Mouse (Mus musculus): ENCODE results near the gene Nudt19. TPM values are rescaled to one million over a fixed set of nuclear protein-coding genes. Genes with fewer than 3 reads are reported as not detected.
"Not testable (repeated sequence)": the region's sequence is repeated elsewhere in the genome, so short reads cannot be mapped to it uniquely, and the experiment has no call there.

Nudt19 gene
- polyA plus RNA-seq, 1 experiment from 2014 or later: 42.1 TPM

DNA sequence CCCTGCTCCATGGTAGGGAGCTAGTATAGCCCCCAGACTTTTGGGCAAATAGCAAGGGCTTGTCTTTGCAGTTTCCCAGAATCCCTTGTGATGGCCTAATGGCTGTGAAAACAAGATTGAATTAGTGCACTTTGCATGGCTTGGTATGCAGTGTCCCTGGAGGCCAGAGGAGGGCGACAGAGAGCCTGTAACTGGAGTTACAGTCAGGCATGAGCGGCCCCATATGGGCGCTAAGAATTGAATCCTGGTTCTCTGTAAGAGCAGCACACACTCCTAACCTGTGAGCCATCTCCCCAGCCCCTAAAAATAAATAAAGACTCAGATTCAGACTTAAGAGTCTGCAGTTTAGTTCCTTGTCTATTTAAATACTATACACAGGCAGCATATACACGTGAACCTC, 23.7 kb upstream of the Nudt19 start:
- Histone ChIP-seq H3K27ac (ENCODE audit: low read length) (no peak overlapping the region), H3K4me2 (ENCODE audit: low read depth, low read length) (no peak overlapping the region), H3K27me3 (ENCODE audit: control insufficient read depth, insufficient read depth, low read depth, low read length) (peaks cover 24% of the 10 kb centered on the region), H3K9ac (ENCODE audit: low read length) (no peak overlapping the region), H3K4me3 (ENCODE audit: low read length) (no peak overlapping the region), H3K4me1 (replicated peaks; ENCODE audit: control insufficient read depth, insufficient read depth, low read length) (peaks cover 4% of the 10 kb centered on the region; the same call in 1 of the 2 replicates), H3K9me3 (ENCODE audit: control insufficient read depth, low read length) (no peaks in the 10 kb centered on the region), H3K36me3 (ENCODE audit: control insufficient read depth, insufficient read depth, low read length) (no peaks in the 10 kb centered on the region)
- 43% methylated on average over 4 of the region's 4 CpGs for WGBS
- ATAC-seq (ENCODE audit: low read depth): no peak

DNA sequence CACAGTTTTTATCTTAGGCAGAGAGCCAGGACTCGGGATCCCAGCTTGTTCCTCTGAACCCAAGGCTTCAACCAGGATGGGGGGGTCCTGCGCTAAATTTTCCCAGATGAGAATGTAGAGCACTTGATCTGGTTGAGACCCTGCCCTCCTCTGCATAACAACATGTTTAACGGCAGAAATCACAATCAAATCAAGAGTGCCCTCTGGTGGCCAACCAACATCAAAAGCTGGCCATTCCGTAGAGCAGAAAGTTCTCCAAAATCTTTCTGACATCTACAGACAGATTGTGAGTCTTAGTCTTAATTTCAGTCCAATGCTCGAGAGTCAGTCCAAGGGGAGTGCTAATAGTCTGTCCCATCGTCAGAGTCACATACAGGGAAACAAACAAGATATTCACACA, 14.8 kb upstream of the Nudt19 start:
- H3K4me2 ChIP-seq (ENCODE audit: low read depth, low read length); H3K36me3 ChIP-seq (ENCODE audit: control insufficient read depth, insufficient read depth, low read length); H3K9me3 ChIP-seq (ENCODE audit: control insufficient read depth, low read length); ATAC-seq (ENCODE audit: low read depth); H3K4me3 ChIP-seq (ENCODE audit: low read length); H3K4me1 ChIP-seq (replicated peaks; ENCODE audit: control insufficient read depth, insufficient read depth, low read length); H3K9ac ChIP-seq (ENCODE audit: low read length); H3K27me3 ChIP-seq (ENCODE audit: control insufficient read depth, insufficient read depth, low read depth, low read length); H3K27ac ChIP-seq (ENCODE audit: low read length): not testable (repeated sequence)
- 24% methylated on average over 6 of the region's 6 CpGs for WGBS

DNA sequence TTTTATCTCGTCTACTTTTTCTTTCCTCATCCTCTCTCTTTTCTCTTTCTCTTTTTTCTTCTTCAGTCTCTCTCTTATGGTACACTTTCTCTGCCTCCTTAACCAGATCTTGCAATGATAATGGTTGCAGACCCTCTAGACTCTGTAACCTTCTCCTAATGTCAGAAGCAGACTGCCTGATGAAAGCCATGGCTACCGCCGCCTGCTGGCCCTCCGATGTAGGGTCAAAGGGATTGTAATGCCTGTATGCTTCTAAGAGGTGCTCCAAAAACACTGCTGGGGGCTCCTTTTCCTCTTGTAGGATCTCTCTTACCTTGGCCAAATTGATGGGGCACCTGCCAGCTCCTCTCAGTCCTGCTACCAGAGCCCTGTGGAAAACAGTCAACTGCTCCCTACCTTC, 13.6 kb upstream of the Nudt19 start:
- not testable (repeated sequence) for H3K27me3 ChIP-seq (ENCODE audit: control insufficient read depth, insufficient read depth, low read depth, low read length); H3K4me1 ChIP-seq (replicated peaks; ENCODE audit: control insufficient read depth, insufficient read depth, low read length); H3K36me3 ChIP-seq (ENCODE audit: control insufficient read depth, insufficient read depth, low read length)

DNA sequence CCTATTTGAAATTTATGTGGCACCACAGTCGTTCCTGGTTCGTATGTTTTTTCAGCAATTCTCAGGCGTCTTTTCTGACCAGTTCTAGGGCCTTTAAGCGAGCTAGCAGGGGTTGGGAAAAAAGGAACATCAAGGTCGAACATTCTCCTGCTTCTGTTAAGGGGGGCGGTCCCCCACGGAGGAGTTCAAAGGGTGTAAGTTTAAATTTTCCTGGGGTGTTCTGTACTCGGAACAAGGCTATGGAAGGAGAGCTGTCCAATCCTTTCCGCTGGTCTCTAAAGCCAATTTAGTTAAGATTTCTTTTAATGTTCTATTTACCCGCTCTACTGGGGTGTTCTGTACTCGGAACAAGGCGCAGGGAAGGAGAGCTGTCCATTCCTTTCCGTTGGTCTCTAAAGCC, 9.9 kb upstream of the Nudt19 start:
- 70% methylated on average over 13 of the region's 13 CpGs for WGBS
- not testable (repeated sequence) for ATAC-seq (ENCODE audit: low read depth); H3K4me3 ChIP-seq (ENCODE audit: low read length); H3K36me3 ChIP-seq (ENCODE audit: control insufficient read depth, insufficient read depth, low read length); H3K9ac ChIP-seq (ENCODE audit: low read length); H3K27ac ChIP-seq (ENCODE audit: low read length); H3K4me2 ChIP-seq (ENCODE audit: low read depth, low read length); H3K27me3 ChIP-seq (ENCODE audit: control insufficient read depth, insufficient read depth, low read depth, low read length); H3K9me3 ChIP-seq (ENCODE audit: control insufficient read depth, low read length); H3K4me1 ChIP-seq (replicated peaks; ENCODE audit: control insufficient read depth, insufficient read depth, low read length)

More for the DNA sequence above, 13.6 kb upstream of the Nudt19 start:
- H3K9ac ChIP-seq (ENCODE audit: low read length); H3K4me2 ChIP-seq (ENCODE audit: low read depth, low read length); H3K4me3 ChIP-seq (ENCODE audit: low read length); H3K9me3 ChIP-seq (ENCODE audit: control insufficient read depth, low read length); H3K27ac ChIP-seq (ENCODE audit: low read length); ATAC-seq (ENCODE audit: low read depth): not testable (repeated sequence)
- WGBS: 89% methylated on average over 4 of the region's 4 CpGs

DNA sequence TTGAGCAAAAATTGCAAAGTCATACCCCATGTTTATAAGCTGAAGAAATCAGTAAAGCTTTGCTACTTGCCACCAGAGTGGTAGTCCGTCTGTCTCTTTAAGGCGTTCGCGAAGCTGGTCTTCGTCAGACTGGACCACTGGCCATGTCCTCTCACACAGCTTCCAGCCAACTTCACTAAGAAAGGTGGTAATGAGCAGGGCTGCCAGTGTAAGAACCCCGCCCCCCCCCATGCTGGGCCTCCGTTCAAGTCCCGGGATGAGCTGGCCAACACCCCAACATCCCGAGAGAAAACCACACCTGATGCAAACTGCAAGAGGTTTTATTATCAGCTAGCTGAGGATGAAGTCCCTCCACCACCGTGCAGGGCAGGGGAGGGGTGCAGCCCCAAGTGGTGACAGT, 8.8 kb upstream of the Nudt19 start:
- 73% methylated on average over 10 of the region's 10 CpGs for WGBS
- H3K36me3 ChIP-seq (ENCODE audit: control insufficient read depth, insufficient read depth, low read length); H3K9me3 ChIP-seq (ENCODE audit: control insufficient read depth, low read length); ATAC-seq (ENCODE audit: low read depth); H3K27me3 ChIP-seq (ENCODE audit: control insufficient read depth, insufficient read depth, low read depth, low read length); H3K9ac ChIP-seq (ENCODE audit: low read length); H3K4me1 ChIP-seq (replicated peaks; ENCODE audit: control insufficient read depth, insufficient read depth, low read length); H3K4me3 ChIP-seq (ENCODE audit: low read length); H3K27ac ChIP-seq (ENCODE audit: low read length); H3K4me2 ChIP-seq (ENCODE audit: low read depth, low read length): not testable (repeated sequence)

DNA sequence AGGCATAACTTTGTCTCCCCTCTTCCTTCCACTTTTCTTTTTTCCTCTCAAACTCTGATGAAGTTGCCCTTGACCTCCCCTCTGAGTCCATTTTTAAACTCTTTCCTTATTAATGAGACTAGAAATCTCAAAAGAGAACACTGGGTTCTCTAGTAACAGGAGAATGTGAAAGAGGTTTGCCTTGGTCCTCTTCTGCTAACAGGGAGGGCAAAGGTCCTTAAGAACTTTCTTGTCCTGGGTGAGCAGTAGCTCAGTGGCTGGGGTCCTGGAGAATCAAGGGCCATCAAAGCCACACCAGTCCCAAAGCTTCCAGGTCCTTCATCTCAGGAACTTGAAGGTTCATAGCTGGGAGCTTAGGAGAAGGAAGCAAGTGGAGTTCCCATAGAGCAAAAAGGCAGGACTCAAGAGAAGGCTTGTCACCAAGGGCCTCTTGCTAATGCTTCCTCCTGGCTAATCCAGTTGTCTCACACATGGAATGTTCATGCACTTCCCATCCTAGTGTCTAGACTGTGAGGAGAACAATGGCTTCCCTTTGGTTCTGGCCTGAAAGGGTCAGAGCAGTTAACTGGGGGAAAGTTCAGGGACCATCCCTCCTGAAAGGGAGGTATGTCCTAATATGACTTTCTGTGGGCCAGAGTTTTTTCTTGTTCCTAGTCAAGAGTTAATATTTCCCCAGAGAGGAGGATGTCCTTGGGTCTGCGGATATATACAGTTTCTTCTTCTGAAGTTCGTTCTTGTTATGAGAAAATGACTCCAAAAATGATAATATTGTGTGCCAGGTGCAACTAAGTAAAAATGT, 8.2 kb upstream of the Nudt19 start:
- H3K4me3 ChIP-seq (ENCODE audit: low read length): no peak overlapping the region
- no peaks in the 10 kb centered on the region for H3K9me3 ChIP-seq (ENCODE audit: control insufficient read depth, low read length)
- H3K4me1 ChIP-seq (replicated peaks; ENCODE audit: control insufficient read depth, insufficient read depth, low read length): no peaks in the 10 kb centered on the region
- 77% methylated on average over 2 of the region's 2 CpGs for WGBS
- H3K36me3 ChIP-seq (ENCODE audit: control insufficient read depth, insufficient read depth, low read length): no peaks in the 10 kb centered on the region
- H3K27me3 ChIP-seq (ENCODE audit: control insufficient read depth, insufficient read depth, low read depth, low read length): no peaks in the 10 kb centered on the region
- H3K9ac ChIP-seq (ENCODE audit: low read length): no peak overlapping the region
- H3K4me2 ChIP-seq (ENCODE audit: low read depth, low read length): no peak overlapping the region
- no peak for ATAC-seq (ENCODE audit: low read depth)
- no peak overlapping the region for H3K27ac ChIP-seq (ENCODE audit: low read length)

DNA sequence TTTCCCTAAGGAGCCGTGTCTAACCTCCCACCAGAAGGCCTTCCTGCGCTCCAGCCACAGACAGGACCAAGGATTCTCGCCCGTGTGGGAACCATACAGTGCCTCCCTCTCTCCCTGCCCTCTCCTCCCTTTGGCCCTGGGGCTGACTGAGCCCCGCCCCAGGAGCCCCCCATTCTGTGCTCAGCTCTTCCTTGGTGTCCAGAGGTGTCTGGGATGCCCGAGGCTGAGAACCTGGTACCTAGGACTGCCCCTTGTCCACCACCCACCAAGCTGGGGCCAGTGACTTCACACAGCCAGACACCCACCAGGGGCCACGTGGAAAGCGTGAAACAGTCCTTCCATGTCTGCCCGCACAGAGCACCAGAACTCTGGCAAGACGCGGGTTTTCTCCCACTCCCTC, 7.0 kb upstream of the Nudt19 start:
- Histone ChIP-seq H3K9me3 (ENCODE audit: control insufficient read depth, low read length) (no peaks in the 10 kb centered on the region), H3K4me3 (ENCODE audit: low read length) (no peak overlapping the region), H3K9ac (ENCODE audit: low read length) (no peak overlapping the region), H3K36me3 (ENCODE audit: control insufficient read depth, insufficient read depth, low read length) (no peaks in the 10 kb centered on the region), H3K27ac (ENCODE audit: low read length) (no peak overlapping the region), H3K4me2 (ENCODE audit: low read depth, low read length) (no peak overlapping the region), H3K4me1 (replicated peaks; ENCODE audit: control insufficient read depth, insufficient read depth, low read length) (no peaks in the 10 kb centered on the region), H3K27me3 (ENCODE audit: control insufficient read depth, insufficient read depth, low read depth, low read length) (no peaks in the 10 kb centered on the region)
- no peak for ATAC-seq (ENCODE audit: low read depth)
- 57% methylated on average over 11 of the region's 11 CpGs for WGBS

DNA sequence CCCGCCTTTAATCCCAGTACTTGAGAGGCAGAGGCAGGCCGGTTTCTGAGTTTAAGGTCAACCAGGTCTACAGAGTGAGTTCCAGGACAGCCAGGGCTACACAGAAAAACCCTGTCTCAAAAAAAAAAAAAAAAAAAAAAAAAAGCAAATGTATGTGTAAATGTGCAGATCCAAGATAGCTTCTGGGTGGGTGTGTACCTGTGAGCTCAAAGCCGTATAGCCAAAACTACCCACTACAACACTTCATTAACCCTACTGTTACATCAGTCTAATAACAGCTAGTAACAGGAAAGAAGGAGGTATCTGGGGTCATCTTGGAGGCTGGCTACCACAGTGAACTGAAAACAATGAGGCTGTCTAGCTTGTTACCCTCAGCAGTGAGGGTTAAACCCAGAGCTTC, 3.7 kb upstream of the Nudt19 start:
- Histone ChIP-seq H3K36me3 (ENCODE audit: control insufficient read depth, insufficient read depth, low read length) (no peaks in the 10 kb centered on the region), H3K4me2 (ENCODE audit: low read depth, low read length) (no peak overlapping the region), H3K27ac (ENCODE audit: low read length) (no peak overlapping the region), H3K9ac (ENCODE audit: low read length) (no peak overlapping the region), H3K9me3 (ENCODE audit: control insufficient read depth, low read length) (no peaks in the 10 kb centered on the region), H3K4me3 (ENCODE audit: low read length) (no peak overlapping the region), H3K27me3 (ENCODE audit: control insufficient read depth, insufficient read depth, low read depth, low read length) (no peaks in the 10 kb centered on the region), H3K4me1 (replicated peaks; ENCODE audit: control insufficient read depth, insufficient read depth, low read length) (peaks cover 4% of the 10 kb centered on the region; the same call in 1 of the 2 replicates)
- WGBS: 82% methylated on average over 3 of the region's 3 CpGs
- ATAC-seq (ENCODE audit: low read depth): no peak

DNA sequence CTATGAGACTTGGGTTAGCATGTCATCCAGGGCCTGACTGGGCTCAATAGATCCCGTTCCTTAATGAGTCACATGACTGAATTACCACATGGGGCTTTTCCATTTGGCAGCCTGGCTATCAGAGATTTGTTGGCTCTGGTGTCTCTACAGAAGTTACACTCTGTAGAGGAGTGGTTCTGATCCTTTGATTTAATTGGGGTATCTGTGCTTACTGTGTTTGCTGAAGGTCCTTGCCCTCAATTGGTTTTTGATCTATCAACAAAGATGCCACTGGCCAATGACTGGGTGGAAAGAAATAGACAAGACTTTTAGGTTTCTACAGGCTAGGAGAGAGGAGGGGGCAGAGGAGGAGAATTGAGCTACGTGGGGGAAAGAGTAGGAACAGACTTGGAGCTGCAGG, 2.6 kb upstream of the Nudt19 start:
- no peaks in the 10 kb centered on the region for H3K36me3 ChIP-seq (ENCODE audit: control insufficient read depth, insufficient read depth, low read length)
- H3K4me1 ChIP-seq (replicated peaks; ENCODE audit: control insufficient read depth, insufficient read depth, low read length): peaks cover 4% of the 10 kb centered on the region; the same call in 1 of the 2 replicates
- no peak for ATAC-seq (ENCODE audit: low read depth)
- H3K4me3 ChIP-seq (ENCODE audit: low read length): no peak overlapping the region
- 52% methylated on average over 2 of the region's 2 CpGs for WGBS
- no peak overlapping the region for H3K9ac ChIP-seq (ENCODE audit: low read length)
- no peaks in the 10 kb centered on the region for H3K27me3 ChIP-seq (ENCODE audit: control insufficient read depth, insufficient read depth, low read depth, low read length)
- no peaks in the 10 kb centered on the region for H3K9me3 ChIP-seq (ENCODE audit: control insufficient read depth, low read length)
- no peak overlapping the region for H3K27ac ChIP-seq (ENCODE audit: low read length)
- H3K4me2 ChIP-seq (ENCODE audit: low read depth, low read length): no peak overlapping the region

Data from lung, embryonic 16.5 days (tissue).